ENCODE assay signal across 8 mouse cellular contexts in the genomic region with DNA sequence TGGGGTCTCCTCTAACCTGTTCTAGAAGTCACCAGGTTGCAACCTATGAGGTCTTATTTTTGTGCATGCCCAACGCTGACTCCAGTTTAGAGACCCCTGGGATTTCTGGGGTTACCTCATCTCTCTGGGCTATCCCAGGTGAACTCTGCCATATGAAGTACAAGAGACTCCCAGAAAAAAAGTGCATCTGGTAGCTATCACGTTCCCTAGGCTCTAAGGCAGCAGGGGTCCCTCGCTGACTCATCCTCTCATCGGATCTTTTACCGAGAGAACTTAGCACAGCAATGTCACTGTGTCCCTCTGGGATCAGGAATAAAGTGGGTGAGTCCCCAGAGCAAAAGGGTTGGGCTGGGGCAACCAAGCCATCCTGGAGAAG. TPM values are rescaled to one million over a fixed set of nuclear protein-coding genes. Genes with fewer than 3 reads are reported as not detected.
DNase-seq lines count a peak whose midpoint lies in the region; ATAC-seq and TF ChIP-seq lines count a peak whose summit lies in the region.

No protein-coding gene starts in this region.

- H3K4me1 ChIP-seq in embryonic facial prominence, embryonic 11.5 days (ENCODE audit: control insufficient read depth, insufficient read depth, low read length): peaks cover 2% of the 10 kb centered on the region; the same call in 1 of the 2 replicates
- H3K4me1 ChIP-seq in hindbrain, embryonic 16.5 days (ENCODE audit: control insufficient read depth, insufficient read depth, low read depth, low read length): peaks cover 35% of the 10 kb centered on the region
- H3K4me1 ChIP-seq in midbrain, embryonic 16.5 days (ENCODE audit: control insufficient read depth, insufficient read depth, low read length): peaks cover 24% of the 10 kb centered on the region

- no peak for TF ChIP-seq CTCF in layer of hippocampus, adult 2 months (conservative IDR thresholded peaks at IDR 0.05)

- ATAC-seq in embryonic facial prominence, embryonic 11.5 days (replicated peaks; ENCODE audit: insufficient number of reproducible peaks, low FRiP score, low TSS enrichment, low read depth): no peak
- no peak; the same call in 1 of the 2 replicates for ATAC-seq in hindbrain, embryonic 16.5 days
- no peak for ATAC-seq in midbrain, embryonic 16.5 days

- no peaks in the 10 kb centered on the region for H3K36me3 ChIP-seq in embryonic facial prominence, embryonic 11.5 days (replicated peaks; ENCODE audit: control insufficient read depth, insufficient read depth, low read depth, low read length)
- no peaks in the 10 kb centered on the region for H3K36me3 ChIP-seq in hindbrain, embryonic 16.5 days (ENCODE audit: control insufficient read depth, insufficient read depth, low read length)
- no peaks in the 10 kb centered on the region for H3K36me3 ChIP-seq in midbrain, embryonic 16.5 days (ENCODE audit: control insufficient read depth, insufficient read depth, low read length)

- intact Hi-C loops in gastrocnemius, postnatal 36 days (cut with DNase I): no loop called here

- peak overlapping the region; percentile 89 for H3K27ac ChIP-seq in layer of hippocampus, adult 2 months
- H3K27ac ChIP-seq in embryonic facial prominence, embryonic 11.5 days (replicated peaks; ENCODE audit: low read depth, low read length): no peak overlapping the region
- no peak overlapping the region; the same call in 1 of the 2 replicates for H3K27ac ChIP-seq in hindbrain, embryonic 16.5 days (ENCODE audit: low read depth, low read length)
- no peak overlapping the region for H3K27ac ChIP-seq in midbrain, embryonic 16.5 days (ENCODE audit: low read length)

- H3K4me3 ChIP-seq in layer of hippocampus, adult 2 months: peak overlapping the region; percentile 84
- H3K4me3 ChIP-seq in embryonic facial prominence, embryonic 11.5 days (ENCODE audit: low read depth, low read length): peak overlapping the region; percentile 76
- peak overlapping the region; percentile 88 for H3K4me3 ChIP-seq in hindbrain, embryonic 16.5 days (ENCODE audit: low read length)
- H3K4me3 ChIP-seq in midbrain, embryonic 16.5 days (ENCODE audit: low read depth, low read length): peak overlapping the region; percentile 76

- H3K27me3 ChIP-seq in embryonic facial prominence, embryonic 11.5 days (ENCODE audit: control insufficient read depth, insufficient read depth, low read length): no peaks in the 10 kb centered on the region
- peaks cover 8% of the 10 kb centered on the region; the same call in 1 of the 2 replicates for H3K27me3 ChIP-seq in hindbrain, embryonic 16.5 days (replicated peaks; ENCODE audit: control insufficient read depth, insufficient read depth, low read length)
- 0 out of 2 replicates have a peak, but pooled peaks cover 4% of the 10 kb centered on the region for H3K27me3 ChIP-seq in midbrain, embryonic 16.5 days (ENCODE audit: control insufficient read depth, insufficient read depth, low read depth, low read length)

- H3K4me2 ChIP-seq in embryonic facial prominence, embryonic 11.5 days (ENCODE audit: low read depth, low read length): peak overlapping the region; percentile 89
- peak overlapping the region; percentile 90 for H3K4me2 ChIP-seq in hindbrain, embryonic 16.5 days (ENCODE audit: low read length)
- H3K4me2 ChIP-seq in midbrain, embryonic 16.5 days (ENCODE audit: low read length): peak overlapping the region; percentile 87

- no peaks in the 10 kb centered on the region for H3K9me3 ChIP-seq in embryonic facial prominence, embryonic 11.5 days (replicated peaks; ENCODE audit: control insufficient read depth, low read length)
- H3K9me3 ChIP-seq in hindbrain, embryonic 16.5 days (ENCODE audit: control insufficient read depth, low read length): no peaks in the 10 kb centered on the region
- H3K9me3 ChIP-seq in midbrain, embryonic 16.5 days (replicated peaks; ENCODE audit: control insufficient read depth, low read length, poor library complexity, severe bottlenecking): no peaks in the 10 kb centered on the region

- H3K9ac ChIP-seq in embryonic facial prominence, embryonic 11.5 days (replicated peaks; ENCODE audit: low read length): peak overlapping the region; percentile 76
- H3K9ac ChIP-seq in hindbrain, embryonic 16.5 days (ENCODE audit: low read depth, low read length): peak overlapping the region; percentile 87
- peak overlapping the region; percentile 69 for H3K9ac ChIP-seq in midbrain, embryonic 16.5 days (ENCODE audit: low read depth, low read length)

- DNase-seq in layer of hippocampus, adult 2 months (ENCODE audit: low spot score in 2 of 2): no peak
- DNase-seq in layer of hippocampus, adult 18-20 months (ENCODE audit: low spot score in 2 of 2): no peak
- DNase-seq in embryonic facial prominence, embryonic 11.5 days (ENCODE audit: low spot score): peak; percentile 29
- DNase-seq in urinary bladder, postnatal 10 days (ENCODE audit: low spot score): no peak
- DNase-seq in spleen, adult 18-20 months: no peak
- DNase-seq in gastrocnemius, postnatal 36 days: no peak

- WGBS in embryonic facial prominence, embryonic 11.5 days: 4% methylated on average over 5 of the region's 5 CpGs
- 10% methylated on average over 5 of the region's 5 CpGs for WGBS in hindbrain, embryonic 16.5 days
- WGBS in midbrain, embryonic 16.5 days: 7% methylated on average over 5 of the region's 5 CpGs

RNA-seq across cellular contexts. Expression of a gene that starts 0.7 kb away (rescaled TPM):
- 10 to 100 TPM; 14.8 to 15.3 TPM for total RNA-seq in layer of hippocampus, adult 2 months (2021)
- total RNA-seq in layer of hippocampus, adult 18-20 months (2021): 10 to 100 TPM; 11.8 to 13.0 TPM
- 32.1 and 34.4 TPM in 2 replicates for polyA plus RNA-seq in embryonic facial prominence, embryonic 11.5 days (2014; fragmentation: Nextera tagmentation; extraction: Ambion mirVana)
- polyA plus RNA-seq in hindbrain, embryonic 16.5 days (2015; fragmentation: Nextera tagmentation; extraction: Ambion mirVana): 37.7 and 38.8 TPM in 2 replicates
- polyA plus RNA-seq in midbrain, embryonic 16.5 days (2015; fragmentation: Nextera tagmentation; extraction: Ambion mirVana): 26.5 and 27.6 TPM in 2 replicates
- 100 to 1,000 TPM in 1 of 2 experiments, 10 to 100 TPM in 1; 88.7 to 103 TPM for total RNA-seq in gastrocnemius, postnatal 36 days (2021)

RNA-seq across cellular contexts. Expression of a gene that starts 27.8 kb away (rescaled TPM):
- 10 to 100 TPM; 17.9 to 20.3 TPM for total RNA-seq in layer of hippocampus, adult 2 months (2021)
- 10 to 100 TPM; 19.5 to 19.9 TPM for total RNA-seq in layer of hippocampus, adult 18-20 months (2021)
- 29.8 and 30.5 TPM in 2 replicates for polyA plus RNA-seq in embryonic facial prominence, embryonic 11.5 days (2014; fragmentation: Nextera tagmentation; extraction: Ambion mirVana)
- polyA plus RNA-seq in hindbrain, embryonic 16.5 days (2015; fragmentation: Nextera tagmentation; extraction: Ambion mirVana): 35.5 and 40.2 TPM in 2 replicates
- polyA plus RNA-seq in midbrain, embryonic 16.5 days (2015; fragmentation: Nextera tagmentation; extraction: Ambion mirVana): 19.3 and 22.3 TPM in 2 replicates
- 10 to 100 TPM; 15.1 to 15.7 TPM for total RNA-seq in gastrocnemius, postnatal 36 days (2021)

RNA-seq across cellular contexts. Expression of a gene that starts 33.4 kb away (rescaled TPM):
- total RNA-seq in layer of hippocampus, adult 2 months (2021): 1 to 10 TPM; 1.7 TPM
- total RNA-seq in layer of hippocampus, adult 18-20 months (2021): 1 to 10 TPM; 1.9 to 2.2 TPM
- 1.2 and 1.3 TPM in 2 replicates for polyA plus RNA-seq in embryonic facial prominence, embryonic 11.5 days (2014; fragmentation: Nextera tagmentation; extraction: Ambion mirVana)
- polyA plus RNA-seq in hindbrain, embryonic 16.5 days (2015; fragmentation: Nextera tagmentation; extraction: Ambion mirVana): 0.56 and 0.85 TPM in 2 replicates
- polyA plus RNA-seq in midbrain, embryonic 16.5 days (2015; fragmentation: Nextera tagmentation; extraction: Ambion mirVana): 0.38 and 0.68 TPM in 2 replicates
- total RNA-seq in gastrocnemius, postnatal 36 days (2021): under 1 TPM in 1 of 2 experiments, not detected in 1; 0.32 TPM

Comparison
In these comparisons a context has a peak if more than half of its experiments do, and no peak if none do; other contexts are left out.
1. RNA of a gene that starts 0.7 kb away (total RNA-seq): 88.7 to 103 TPM in gastrocnemius, postnatal 36 days; 14.8 to 15.3 TPM in layer of hippocampus, adult 2 months and 11.8 to 13.0 TPM in layer of hippocampus, adult 18-20 months; every median in the first group is over 4 times any median in the second.
2. Peak in every context shown above with its lines, with median percentiles within 50 percentile points of each other: H3K4me3 ChIP-seq, H3K4me2 ChIP-seq and H3K9ac ChIP-seq.